Mouse (Mus musculus): Measurements from ENCODE around the gene Sgsh. TPM values are rescaled to one million over a fixed set of nuclear protein-coding genes. Genes with fewer than 3 reads are reported as not detected.

Sgsh gene
- 2.6 TPM for polyA plus RNA-seq (2015; fragmentation: Illumina TruSeq; extraction: RNeasy Lipid Tissue Mini Kit (QIAGEN cat#74804); ENCODE audit: insufficient read depth, low read depth, low replicate concordance)

DNA sequence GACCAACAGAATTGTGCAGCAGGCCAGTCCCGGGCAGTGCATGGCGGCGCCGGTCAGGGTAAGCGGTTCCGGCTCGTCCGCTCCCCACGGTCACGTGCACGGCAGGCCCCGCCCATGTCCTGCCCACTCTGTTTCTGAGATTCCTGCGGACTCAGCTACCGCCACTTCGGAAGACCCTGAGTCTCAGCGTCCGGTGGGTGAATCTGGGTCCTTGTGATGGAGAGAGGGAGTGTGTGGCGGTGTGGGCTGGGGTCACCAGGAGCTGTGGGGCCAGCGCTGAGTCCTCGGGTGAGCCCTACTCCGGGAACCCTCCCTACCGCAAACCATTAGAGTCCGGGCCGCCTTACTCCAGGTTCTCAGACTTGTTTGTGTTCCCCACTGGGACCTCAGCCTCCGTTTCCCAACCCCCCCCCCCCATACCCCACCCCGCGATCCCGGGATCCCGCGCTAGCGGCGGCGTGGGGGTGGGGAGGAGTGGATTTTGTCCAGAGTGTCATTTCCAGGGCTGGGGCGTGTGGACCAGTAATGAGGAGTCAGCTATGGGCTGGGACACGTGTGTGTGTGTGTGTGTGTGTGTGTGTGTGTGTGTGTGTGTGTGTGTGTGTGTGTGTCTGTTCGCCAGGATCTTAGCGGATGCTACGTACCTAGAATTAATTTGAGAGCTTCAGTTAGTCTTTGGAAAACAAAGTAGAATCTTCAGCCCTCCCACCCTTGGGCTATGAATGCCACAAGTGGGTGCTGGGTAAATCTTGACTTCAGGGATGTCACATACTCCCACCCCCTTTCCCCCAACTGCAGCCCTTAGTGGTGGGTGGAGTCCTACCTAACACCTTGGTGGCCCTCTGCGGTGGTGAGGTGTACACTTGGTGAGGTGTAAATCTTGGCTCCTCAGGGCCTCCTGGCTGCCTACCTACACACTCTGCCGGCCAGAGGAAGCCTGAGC is at the start of gene Sgsh, which contains the start of gene Slc26a11:
TSS of gene Sgsh (minus strand) at position 94 of the 943 bp plus-strand sequence.
TSS of gene Slc26a11 (plus strand) at position 115 of the 943 bp plus-strand sequence.

DNA sequence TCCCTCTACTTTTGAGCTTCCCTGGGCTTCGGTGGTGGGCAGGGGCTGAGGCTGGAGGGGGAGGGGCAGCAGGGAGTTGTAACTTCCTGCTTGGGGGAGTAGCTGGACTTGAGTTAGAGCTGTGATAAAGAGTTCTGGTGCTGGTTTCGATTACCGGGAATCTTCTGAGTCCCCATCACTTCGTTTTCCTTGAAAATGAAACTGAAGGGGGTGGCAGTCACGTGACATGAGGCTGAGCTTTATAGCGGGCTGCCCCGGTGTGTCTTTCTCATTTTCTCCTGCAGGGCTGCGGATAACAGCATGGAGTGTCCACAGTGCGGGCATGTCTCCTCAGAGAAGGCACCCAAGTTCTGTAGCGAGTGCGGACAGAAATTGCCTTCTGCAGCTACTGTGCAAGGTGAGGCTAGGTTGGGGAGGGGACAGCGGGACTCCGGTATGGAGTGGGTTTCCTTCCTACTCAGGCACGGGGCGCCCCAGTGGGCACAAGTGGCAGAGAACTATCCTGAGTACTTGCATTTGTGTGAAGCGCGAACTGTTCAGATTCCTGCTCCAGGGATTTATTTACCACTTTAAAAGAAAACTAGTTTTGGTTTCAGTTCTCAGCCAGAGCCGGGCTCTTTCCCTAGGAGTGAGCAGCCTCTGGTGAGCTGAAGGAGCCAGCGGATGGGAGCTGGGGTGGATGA is 37.6 kb upstream of the Sgsh start, which contains the start of gene Rnf213:
TSS of gene Rnf213 (plus strand) at position 301 of the 683 bp plus-strand sequence.

DNA sequence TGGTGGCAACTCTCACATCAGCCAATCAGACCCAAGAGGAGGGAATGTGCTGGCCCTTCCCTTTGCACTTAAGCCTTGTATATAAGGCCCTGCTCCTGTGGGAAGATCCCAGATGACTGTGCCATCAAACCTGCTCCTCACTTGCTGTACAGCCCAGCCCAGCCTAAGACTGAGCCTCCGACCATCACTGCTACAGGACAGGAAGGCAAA is 47.8 kb downstream of the Sgsh start, which contains the start of gene Card14:
TSS of gene Card14 (plus strand) at position 111 of the 210 bp plus-strand sequence.

GRCm38 (mm10) chr11:119299391-119300245 is 55.7 kb downstream of the Sgsh start, which contains the start of gene Eif4a3:
Eif4a3 (minus strand) TSS chr11:119300089.

Other genes with a start within 250 kb of the Sgsh start
- gene Tbc1d16, start 127.0 kb downstream of the Sgsh start, polyA plus RNA-seq (2015; fragmentation: Illumina TruSeq; extraction: RNeasy Lipid Tissue Mini Kit (QIAGEN cat#74804); ENCODE audit: insufficient read depth, low read depth, low replicate concordance): 5.1 TPM
- gene Ccdc40, start 127.0 kb downstream of the Sgsh start, polyA plus RNA-seq (2015; fragmentation: Illumina TruSeq; extraction: RNeasy Lipid Tissue Mini Kit (QIAGEN cat#74804); ENCODE audit: insufficient read depth, low read depth, low replicate concordance): not detected
- gene Gaa, start 87.6 kb downstream of the Sgsh start, polyA plus RNA-seq (2015; fragmentation: Illumina TruSeq; extraction: RNeasy Lipid Tissue Mini Kit (QIAGEN cat#74804); ENCODE audit: insufficient read depth, low read depth, low replicate concordance): 16.5 TPM
- 29.3 TPM for gene Eif4a3, start 55.4 kb downstream of the Sgsh start, polyA plus RNA-seq (2015; fragmentation: Illumina TruSeq; extraction: RNeasy Lipid Tissue Mini Kit (QIAGEN cat#74804); ENCODE audit: insufficient read depth, low read depth, low replicate concordance)
- not detected for gene Card14, start 47.8 kb downstream of the Sgsh start, polyA plus RNA-seq (2015; fragmentation: Illumina TruSeq; extraction: RNeasy Lipid Tissue Mini Kit (QIAGEN cat#74804); ENCODE audit: insufficient read depth, low read depth, low replicate concordance)
- gene Slc26a11, start within 50 bp of the Sgsh start, polyA plus RNA-seq (2015; fragmentation: Illumina TruSeq; extraction: RNeasy Lipid Tissue Mini Kit (QIAGEN cat#74804); ENCODE audit: insufficient read depth, low read depth, low replicate concordance): 1.8 TPM
- gene Rnf213, start 37.6 kb upstream of the Sgsh start, polyA plus RNA-seq (2015; fragmentation: Illumina TruSeq; extraction: RNeasy Lipid Tissue Mini Kit (QIAGEN cat#74804); ENCODE audit: insufficient read depth, low read depth, low replicate concordance): 14.9 TPM
- gene Endov, start 135.8 kb upstream of the Sgsh start, polyA plus RNA-seq (2015; fragmentation: Illumina TruSeq; extraction: RNeasy Lipid Tissue Mini Kit (QIAGEN cat#74804); ENCODE audit: insufficient read depth, low read depth, low replicate concordance): 3.1 TPM
- gene Nptx1, start 192.2 kb upstream of the Sgsh start, polyA plus RNA-seq (2015; fragmentation: Illumina TruSeq; extraction: RNeasy Lipid Tissue Mini Kit (QIAGEN cat#74804); ENCODE audit: insufficient read depth, low read depth, low replicate concordance): 0.59 TPM
- gene Rptor, start 247.4 kb upstream of the Sgsh start, polyA plus RNA-seq (2015; fragmentation: Illumina TruSeq; extraction: RNeasy Lipid Tissue Mini Kit (QIAGEN cat#74804); ENCODE audit: insufficient read depth, low read depth, low replicate concordance): 3.1 TPM

Data from pancreas, adult 10 weeks (tissue).